ENCODE assay signal across 8 mouse cellular contexts in the genomic region with DNA sequence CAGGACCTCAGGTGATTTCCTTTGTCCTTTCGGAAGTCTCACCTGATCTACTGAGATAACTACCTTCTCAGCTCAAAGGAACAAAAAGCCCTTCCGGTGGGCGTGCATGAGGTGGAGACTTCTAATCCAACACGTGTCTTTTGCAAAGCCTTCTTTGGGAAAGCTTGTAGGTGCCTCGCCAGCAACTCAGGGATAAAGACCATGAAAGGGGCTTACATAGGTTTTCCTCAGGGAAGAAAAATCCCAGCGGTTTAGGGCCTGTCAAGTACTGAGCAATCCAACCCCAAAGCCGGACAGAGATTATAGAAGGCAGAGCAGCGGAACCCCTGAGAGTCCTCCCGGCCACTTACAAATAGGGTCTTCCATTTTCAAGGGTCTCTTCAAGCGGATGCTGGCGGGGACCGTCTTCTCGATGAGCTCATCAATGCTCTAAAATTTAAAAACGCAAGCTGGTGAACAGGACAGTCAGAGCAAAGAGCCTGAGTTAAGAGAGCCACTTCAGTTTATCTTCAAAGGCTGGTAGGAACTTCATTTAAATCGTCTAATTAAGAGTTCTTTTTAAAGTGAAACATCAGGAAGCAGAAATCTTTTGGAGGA. TPM values are rescaled to one million over a fixed set of nuclear protein-coding genes. Genes with fewer than 3 reads are reported as not detected.
DNase-seq lines count a peak whose midpoint lies in the region; ATAC-seq lines count a peak whose summit lies in the region.

No protein-coding gene starts in this region.

- WGBS in heart, embryonic 11.5 days (ENCODE audit: insufficient replicate concordance) = 3% methylated on average over 15 of the region's 15 CpGs
- 4% methylated on average over 15 of the region's 15 CpGs for WGBS in intestine, embryonic 14.5 days
- whole genome bisulfite sequencing in midbrain, embryonic 14.5 days = 3% methylated on average over 15 of the region's 15 CpGs

- H3K27ac ChIP-seq in heart, embryonic 11.5 days (ENCODE audit: low read depth, low read length) = no peak overlapping the region
- no peak overlapping the region for H3K27ac ChIP-seq in intestine, embryonic 14.5 days (ENCODE audit: low read depth)
- no peak overlapping the region for H3K27ac ChIP-seq in midbrain, embryonic 14.5 days (replicated peaks; ENCODE audit: low read depth, low read length)

- no peaks in the 10 kb centered on the region for H3K9me3 ChIP-seq in heart, embryonic 11.5 days (replicated peaks; ENCODE audit: control insufficient read depth, low read length)
- H3K9me3 ChIP-seq in intestine, embryonic 14.5 days (ENCODE audit: control insufficient read depth, low read length) = no peaks in the 10 kb centered on the region
- H3K9me3 ChIP-seq in midbrain, embryonic 14.5 days (ENCODE audit: control insufficient read depth, low read length) = no peaks in the 10 kb centered on the region

- no peak for DNase-seq in heart, postnatal 14 days
- DNase-seq in embryo, embryonic 10 days (ENCODE audit: low spot score) = peak; percentile 24
- DNase-seq in intestine, embryonic 14.5 days (ENCODE audit: low spot score) = peak; percentile 65
- peak; percentile 45 for DNase-seq in midbrain, embryonic 14.5 days
- no peak for DNase-seq in thymus, postnatal 4 days
- DNase-seq in adrenal gland, postnatal 14 days = no peak
- no peak for DNase-seq in thymus, postnatal 25 days

- no peak for ATAC-seq in heart, embryonic 11.5 days (replicated peaks; ENCODE audit: insufficient number of reproducible peaks, low FRiP score, low TSS enrichment)
- ATAC-seq in intestine, embryonic 14.5 days (replicated peaks; ENCODE audit: low FRiP score, low TSS enrichment, low read depth) = no peak
- ATAC-seq in midbrain, embryonic 14.5 days (ENCODE audit: low FRiP score, low TSS enrichment) = no peak

- no peaks in the 10 kb centered on the region for H3K4me1 ChIP-seq in heart, embryonic 11.5 days (ENCODE audit: control insufficient read depth, insufficient read depth, low read length)
- 0 out of 2 replicates have a peak, but pooled peaks cover 9% of the 10 kb centered on the region for H3K4me1 ChIP-seq in intestine, embryonic 14.5 days (replicated peaks; ENCODE audit: control insufficient read depth, insufficient read depth, low read length)
- H3K4me1 ChIP-seq in midbrain, embryonic 14.5 days (ENCODE audit: control insufficient read depth, insufficient read depth, low read length) = no peaks in the 10 kb centered on the region

- H3K4me3 ChIP-seq in heart, embryonic 11.5 days (ENCODE audit: low read depth, low read length) = peak overlapping the region; percentile 67
- H3K4me3 ChIP-seq in intestine, embryonic 14.5 days (ENCODE audit: low read depth, low read length) = peak overlapping the region; percentile 45
- peak overlapping the region; percentile 60 for H3K4me3 ChIP-seq in midbrain, embryonic 14.5 days (replicated peaks; ENCODE audit: low read depth, low read length)

- H3K9ac ChIP-seq in heart, embryonic 11.5 days (ENCODE audit: low read depth, low read length) = no peak overlapping the region
- H3K9ac ChIP-seq in intestine, embryonic 14.5 days (ENCODE audit: low read length) = no peak overlapping the region
- no peak overlapping the region; the same call in 1 of the 2 replicates for H3K9ac ChIP-seq in midbrain, embryonic 14.5 days (replicated peaks; ENCODE audit: low read length)

- peak overlapping the region; percentile 100 for H3K4me2 ChIP-seq in heart, embryonic 11.5 days
- peak overlapping the region; percentile 99 for H3K4me2 ChIP-seq in intestine, embryonic 14.5 days (ENCODE audit: low read length)
- H3K4me2 ChIP-seq in midbrain, embryonic 14.5 days (ENCODE audit: low read length) = peak overlapping the region; percentile 100

- intact Hi-C loops in heart, postnatal 14 days (cut with DNase I) = no loop called here

- peaks cover 8% of the 10 kb centered on the region; the same call in 1 of the 2 replicates for H3K27me3 ChIP-seq in heart, embryonic 11.5 days (ENCODE audit: control insufficient read depth, insufficient read depth, low read length)
- H3K27me3 ChIP-seq in intestine, embryonic 14.5 days (replicated peaks; ENCODE audit: control insufficient read depth, insufficient read depth, low read length) = peaks cover 35% of the 10 kb centered on the region
- H3K27me3 ChIP-seq in midbrain, embryonic 14.5 days (ENCODE audit: control insufficient read depth, insufficient read depth, low read length) = peaks cover 5% of the 10 kb centered on the region

- no peaks in the 10 kb centered on the region for H3K36me3 ChIP-seq in heart, embryonic 11.5 days (ENCODE audit: control insufficient read depth, insufficient read depth, low read length)
- H3K36me3 ChIP-seq in intestine, embryonic 14.5 days (ENCODE audit: control insufficient read depth, insufficient read depth, low read length) = no peaks in the 10 kb centered on the region
- no peaks in the 10 kb centered on the region for H3K36me3 ChIP-seq in midbrain, embryonic 14.5 days (ENCODE audit: control insufficient read depth, insufficient read depth, low read length)

RNA-seq across cellular contexts. Expression of gene Gldc, which starts 1.1 kb away (rescaled TPM):
- polyA plus RNA-seq in heart, embryonic 11.5 days (2014; fragmentation: Nextera tagmentation; extraction: Ambion mirVana) = 5.0 and 5.6 TPM in 2 replicates
- under 1 TPM; 0.14 to 0.15 TPM for total RNA-seq in heart, postnatal 14 days (2021)
- 2.4 and 2.9 TPM in 2 replicates for polyA plus RNA-seq in intestine, embryonic 14.5 days (2014; fragmentation: Nextera tagmentation; extraction: Ambion mirVana)
- 6.9 and 7.1 TPM in 2 replicates for polyA plus RNA-seq in midbrain, embryonic 14.5 days (2014; fragmentation: Nextera tagmentation; extraction: Ambion mirVana)
- total RNA-seq in adrenal gland, postnatal 14 days (2021) = 1.7 and 15.3 TPM in 2 replicates

RNA-seq across cellular contexts. Expression of gene Mbl2, which starts 58.6 kb away (rescaled TPM):
- not detected in 2 replicates for polyA plus RNA-seq in heart, embryonic 11.5 days (2014; fragmentation: Nextera tagmentation; extraction: Ambion mirVana)
- total RNA-seq in heart, postnatal 14 days (2021) = not detected
- polyA plus RNA-seq in intestine, embryonic 14.5 days (2014; fragmentation: Nextera tagmentation; extraction: Ambion mirVana) = not detected in 2 replicates
- polyA plus RNA-seq in midbrain, embryonic 14.5 days (2014; fragmentation: Nextera tagmentation; extraction: Ambion mirVana) = not detected in 2 replicates
- 1.5 and 45.8 TPM in 2 replicates for total RNA-seq in adrenal gland, postnatal 14 days (2021)

Comparison
In these comparisons a context has a peak if more than half of its experiments do, and no peak if none do; other contexts are left out.
1. DNase-seq: peak in embryo, embryonic 10 days (single experiment), intestine, embryonic 14.5 days (single experiment) and midbrain, embryonic 14.5 days (single experiment); none in heart, postnatal 14 days (0 of 2), thymus, postnatal 4 days (single experiment), adrenal gland, postnatal 14 days (single experiment) and thymus, postnatal 25 days (single experiment).
2. Peak in every context shown above with its lines, with median percentiles within 50 percentile points of each other: H3K4me2 ChIP-seq and H3K4me3 ChIP-seq.